ENCODE assay signal across 8 mouse cellular contexts in the genomic region with DNA sequence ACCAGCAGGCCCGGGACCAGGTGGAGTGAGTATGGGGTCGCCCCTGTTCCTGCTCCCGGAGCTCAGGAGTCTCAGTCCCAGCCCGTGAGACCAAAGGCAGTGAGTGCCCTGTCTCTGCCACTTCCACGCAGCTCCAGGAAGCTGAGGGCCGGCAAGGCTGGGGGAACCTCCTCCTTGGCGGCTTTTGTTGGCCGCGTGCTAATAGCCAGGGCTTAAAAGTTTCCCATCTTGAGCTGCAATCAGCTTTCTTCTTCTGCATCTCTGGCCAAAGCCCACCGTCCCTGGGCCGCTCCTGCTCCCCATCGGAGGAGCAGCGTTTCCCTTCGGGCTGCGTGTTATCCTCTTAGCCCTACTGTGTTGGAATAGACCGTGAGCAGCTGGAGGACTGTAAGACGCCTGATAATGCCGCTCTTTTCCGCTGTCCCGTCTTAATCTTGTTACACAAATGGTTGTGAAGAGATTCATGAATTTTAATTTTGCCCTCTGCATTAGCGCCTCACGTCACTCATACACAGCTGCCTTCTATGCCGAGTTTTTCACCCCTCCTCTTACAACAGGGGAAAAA.
DNase-seq lines count a peak whose midpoint lies in the region; ATAC-seq and TF ChIP-seq lines count a peak whose summit lies in the region.

No protein-coding gene starts in this region.

- H3K4me2 ChIP-seq in embryonic facial prominence, embryonic 15.5 days (replicated peaks) = peak overlapping the region; percentile 30
- peak overlapping the region; percentile 20; the same call in 1 of the 2 replicates for H3K4me2 ChIP-seq in hindbrain, embryonic 11.5 days (replicated peaks; ENCODE audit: low read depth, low read length)
- H3K4me2 ChIP-seq in neural tube, embryonic 11.5 days (ENCODE audit: low read depth) = no peak overlapping the region

- peaks cover 8% of the 10 kb centered on the region; the same call in 1 of the 2 replicates for H3K4me1 ChIP-seq in embryonic facial prominence, embryonic 15.5 days
- no peaks in the 10 kb centered on the region for H3K4me1 ChIP-seq in hindbrain, embryonic 11.5 days (replicated peaks; ENCODE audit: control insufficient read depth, insufficient read depth, low read length)
- 0 out of 2 replicates have a peak, but pooled peaks cover 4% of the 10 kb centered on the region for H3K4me1 ChIP-seq in neural tube, embryonic 11.5 days (ENCODE audit: control insufficient read depth, insufficient read depth, low read length)

- H3K36me3 ChIP-seq in embryonic facial prominence, embryonic 15.5 days = no peaks in the 10 kb centered on the region
- no peaks in the 10 kb centered on the region for H3K36me3 ChIP-seq in hindbrain, embryonic 11.5 days (ENCODE audit: control insufficient read depth, insufficient read depth, low read length)
- no peaks in the 10 kb centered on the region for H3K36me3 ChIP-seq in neural tube, embryonic 11.5 days (ENCODE audit: control insufficient read depth, insufficient read depth, low read length)

- intact Hi-C loops in left cerebral cortex, adult 2 months (cut with DNase I) = no loop called here
- intact Hi-C loops in left cerebral cortex, postnatal 10 days (cut with DNase I) = no loop called here

- 4% methylated on average over 23 of the region's 23 CpGs for WGBS in embryonic facial prominence, embryonic 15.5 days
- 2% methylated on average over 23 of the region's 23 CpGs for whole genome bisulfite sequencing in hindbrain, embryonic 11.5 days
- 3% methylated on average over 23 of the region's 23 CpGs for WGBS in neural tube, embryonic 11.5 days

- no peak overlapping the region for H3K27ac ChIP-seq in left cerebral cortex, adult 2 months
- H3K27ac ChIP-seq in embryonic facial prominence, embryonic 15.5 days (replicated peaks) = no peak overlapping the region
- no peak overlapping the region for H3K27ac ChIP-seq in hindbrain, embryonic 11.5 days (ENCODE audit: low read depth, low read length)
- H3K27ac ChIP-seq in neural tube, embryonic 11.5 days (ENCODE audit: low read depth, low read length) = no peak overlapping the region

- H3K27me3 ChIP-seq in embryonic facial prominence, embryonic 15.5 days = peaks cover 62% of the 10 kb centered on the region
- H3K27me3 ChIP-seq in hindbrain, embryonic 11.5 days (ENCODE audit: control insufficient read depth, insufficient read depth, low read length) = peaks cover 71% of the 10 kb centered on the region
- peaks cover 79% of the 10 kb centered on the region for H3K27me3 ChIP-seq in neural tube, embryonic 11.5 days (ENCODE audit: control insufficient read depth, insufficient read depth, low read length)

- no peaks in the 10 kb centered on the region for H3K9me3 ChIP-seq in embryonic facial prominence, embryonic 15.5 days (replicated peaks)
- H3K9me3 ChIP-seq in hindbrain, embryonic 11.5 days (ENCODE audit: control insufficient read depth, low read length) = no peaks in the 10 kb centered on the region
- no peaks in the 10 kb centered on the region for H3K9me3 ChIP-seq in neural tube, embryonic 11.5 days (ENCODE audit: control insufficient read depth, low read length)

- no peak for TF ChIP-seq CTCF in left cerebral cortex, adult 2 months (IDR thresholded peaks at IDR 0.05)

- no peak for DNase-seq in left cerebral cortex, adult 2 months (ENCODE audit: extremely low spot score in 1 of 2, low spot score in 2 of 2)
- DNase-seq in left cerebral cortex, postnatal 10 days (ENCODE audit: extremely low spot score in 1 of 2, low spot score in 2 of 2) = no peak
- DNase-seq in hindbrain, embryonic 11.5 days (ENCODE audit: low spot score) = peak; percentile 61
- peak; percentile 44 for DNase-seq in neural tube, embryonic 11.5 days (ENCODE audit: low spot score)
- no peak for DNase-seq in adipocyte (ENCODE audit: low spot score)
- DNase-seq in frontal cortex, postnatal 36 days (ENCODE audit: low spot score in 2 of 2) = no peak
- DNase-seq in layer of hippocampus, adult 18-20 months (ENCODE audit: low spot score in 2 of 2) = no peak

- no peak overlapping the region for H3K9ac ChIP-seq in embryonic facial prominence, embryonic 15.5 days
- H3K9ac ChIP-seq in hindbrain, embryonic 11.5 days (ENCODE audit: low read depth, low read length) = no peak overlapping the region
- H3K9ac ChIP-seq in neural tube, embryonic 11.5 days (ENCODE audit: low read length) = no peak overlapping the region

- no peak for ATAC-seq in embryonic facial prominence, embryonic 15.5 days (ENCODE audit: insufficient number of reproducible peaks, low FRiP score, low TSS enrichment, low read depth)
- peak; percentile 49; the same call in 1 of the 2 replicates for ATAC-seq in hindbrain, embryonic 11.5 days (ENCODE audit: low FRiP score)
- ATAC-seq in neural tube, embryonic 11.5 days (ENCODE audit: insufficient read depth, low FRiP score, low TSS enrichment) = no peak

- H3K4me3 ChIP-seq in left cerebral cortex, adult 2 months = peak overlapping the region; percentile 4; the same call in 1 of the 2 replicates
- peak overlapping the region; percentile 21 for H3K4me3 ChIP-seq in embryonic facial prominence, embryonic 15.5 days (replicated peaks)
- H3K4me3 ChIP-seq in hindbrain, embryonic 11.5 days (ENCODE audit: low read depth, low read length) = no peak overlapping the region
- no peak overlapping the region for H3K4me3 ChIP-seq in neural tube, embryonic 11.5 days (ENCODE audit: low read depth, low read length)

Comparison
In these comparisons a context has a peak if more than half of its experiments do, and no peak if none do; other contexts are left out.
1. DNase-seq: peak in hindbrain, embryonic 11.5 days (single experiment) and neural tube, embryonic 11.5 days (single experiment); none in left cerebral cortex, adult 2 months (0 of 2), left cerebral cortex, postnatal 10 days (0 of 2), adipocyte (single experiment), frontal cortex, postnatal 36 days (0 of 2) and layer of hippocampus, adult 18-20 months (0 of 2).
2. H3K4me3 ChIP-seq: peak in left cerebral cortex, adult 2 months (single experiment) and embryonic facial prominence, embryonic 15.5 days (single experiment); none in hindbrain, embryonic 11.5 days (single experiment) and neural tube, embryonic 11.5 days (single experiment).